Mouse (Mus musculus) midbrain, embryonic 12.5 days (tissue): Measurements from ENCODE around the gene Tlx2. TPM values are rescaled to one million over a fixed set of nuclear protein-coding genes. Genes with fewer than 3 reads are reported as not detected.

Experiments used
- microRNA counts: library from miRNA; unstranded; fragments of <30 nt; microRNA quantifications from one replicate; lab custom pipeline; 2017
- microRNA-seq: library from miRNA; unstranded; fragments of <30 nt; microRNA quantifications from one replicate; pipeline ENCODE4, GENCODE M21; 2017
- polyA plus RNA-seq: library from polyadenylated mRNA; unstranded; fragments of >200 nt; fragmentation: Nextera tagmentation; extraction: Ambion mirVana; gene quantifications from 2 replicates; pipeline ENCODE4 v1.2.1, GENCODE M21; 2016

Tlx2 gene
- polyA plus RNA-seq, 1 experiment from 2014 or later = not detected

MicroRNAs within 50 kb of the gene (microRNA counts, 519-probe panel; counts per million panel counts)
- microRNA mmu-miR-3470a+mmu-miR-3470b (lab: Ali Mortazavi, UCI) = not detected

Small RNA genes lying within 50 kb of the gene (microRNA-seq; reads per million reads assigned to microRNA genes)
- gene Mir3470a (not detected), gene Mir7040 (not detected)

Other genes starting within 250 kb of the Tlx2 start
- 6.4 and 7.4 TPM in 2 replicates for gene Sema4f, start 130.5 kb downstream of the Tlx2 start, polyA plus RNA-seq
- gene M1ap, start 123.4 kb downstream of the Tlx2 start, polyA plus RNA-seq = 0.09 and 0.12 TPM in 2 replicates
- gene Dok1, start 36.8 kb downstream of the Tlx2 start, polyA plus RNA-seq = 5.8 and 8.3 TPM in 2 replicates
- gene Loxl3, start 36.1 kb downstream of the Tlx2 start, polyA plus RNA-seq = 11.0 and 14.7 TPM in 2 replicates
- gene Aup1, start 15.8 kb downstream of the Tlx2 start, polyA plus RNA-seq = 150 and 159 TPM in 2 replicates
- gene Htra2, start 15.0 kb downstream of the Tlx2 start, polyA plus RNA-seq = 63.2 and 63.9 TPM in 2 replicates
- gene Dqx1, start 12.4 kb downstream of the Tlx2 start, polyA plus RNA-seq = 0.93 and 1.1 TPM in 2 replicates
- gene Pcgf1, start 7.6 kb upstream of the Tlx2 start, polyA plus RNA-seq = 41.2 and 42.2 TPM in 2 replicates
- 0.45 TPM in 1 of 2 replicates, not detected in the other for gene Lbx2, start 16.1 kb upstream of the Tlx2 start, polyA plus RNA-seq
- gene Ccdc142, start 31.3 kb upstream of the Tlx2 start, polyA plus RNA-seq = 4.7 and 5.0 TPM in 2 replicates
- gene Gm42688, start 31.3 kb upstream of the Tlx2 start, polyA plus RNA-seq = 3.9 and 4.3 TPM in 2 replicates
- gene Mrpl53, start 38.7 kb upstream of the Tlx2 start, polyA plus RNA-seq = 122 and 129 TPM in 2 replicates
- 34.9 and 42.6 TPM in 2 replicates for gene Mogs, start 45.2 kb upstream of the Tlx2 start, polyA plus RNA-seq
- 210 and 223 TPM in 2 replicates for gene Wbp1, start 51.3 kb upstream of the Tlx2 start, polyA plus RNA-seq
- 18.4 and 19.4 TPM in 2 replicates for gene Ino80b, start 55.1 kb upstream of the Tlx2 start, polyA plus RNA-seq
- 31.9 and 39.5 TPM in 2 replicates for gene Rtkn, start 65.2 kb upstream of the Tlx2 start, polyA plus RNA-seq
- 11.2 and 13.3 TPM in 2 replicates for gene Wdr54, start 86.1 kb upstream of the Tlx2 start, polyA plus RNA-seq
- 2.6 and 2.7 TPM in 2 replicates for gene 1700003E16Rik, start 86.1 kb upstream of the Tlx2 start, polyA plus RNA-seq
- 148 and 156 TPM in 2 replicates for gene Dctn1, start 95.6 kb upstream of the Tlx2 start, polyA plus RNA-seq
- 0.52 and 0.62 TPM in 2 replicates for gene Slc4a5, start 149.5 kb upstream of the Tlx2 start, polyA plus RNA-seq